19 mouse cellular contexts compared by ENCODE assay signal in genomic region chr2:102126076-102126475, GRCm38 (mm10).
DNase-seq lines count a peak whose midpoint lies in the region; ATAC-seq lines count a peak whose summit lies in the region.
"Had no signal": no experiment of that assay in that cellular context is flagged by ENCODE, and none has a peak within 500 bp of the region (broad histone marks: within the 10 kb centered on the region; RNA-seq: fewer than 3 reads in every experiment).

No protein-coding gene starts in this region.

- no peak overlapping the region for H3K9ac ChIP-seq in embryonic facial prominence, embryonic 15.5 days
- H3K9ac ChIP-seq in stomach, embryonic 15.5 days = no peak overlapping the region
- no peak overlapping the region for H3K9ac ChIP-seq in midbrain, embryonic 16.5 days (ENCODE audit: low read depth, low read length)
- H3K9ac ChIP-seq: heart, embryonic 13.5 days; hindbrain, embryonic 12.5 days had no signal

- no peaks in the 10 kb centered on the region for H3K9me3 ChIP-seq in embryonic facial prominence, embryonic 15.5 days (replicated peaks)
- H3K9me3 ChIP-seq in embryonic facial prominence, embryonic 10.5 days = no peaks in the 10 kb centered on the region
- no peaks in the 10 kb centered on the region for H3K9me3 ChIP-seq in stomach, embryonic 15.5 days
- no peaks in the 10 kb centered on the region for H3K9me3 ChIP-seq in midbrain, embryonic 16.5 days (replicated peaks; ENCODE audit: control insufficient read depth, low read length, poor library complexity, severe bottlenecking)
- H3K9me3 ChIP-seq: heart, embryonic 13.5 days; hindbrain, embryonic 12.5 days had no signal

- 85% methylated on average over 7 of the region's 7 CpGs for WGBS in embryonic facial prominence, embryonic 15.5 days
- WGBS in embryonic facial prominence, embryonic 10.5 days = 93% methylated on average over 7 of the region's 7 CpGs
- WGBS in stomach, embryonic 15.5 days = 86% methylated on average over 7 of the region's 7 CpGs
- 84% methylated on average over 7 of the region's 7 CpGs for WGBS in midbrain, embryonic 16.5 days

- H3K4me3 ChIP-seq in embryonic facial prominence, embryonic 15.5 days (replicated peaks) = no peak overlapping the region
- no peak overlapping the region for H3K4me3 ChIP-seq in embryonic facial prominence, embryonic 10.5 days
- no peak overlapping the region for H3K4me3 ChIP-seq in stomach, embryonic 15.5 days (replicated peaks)
- no peak overlapping the region for H3K4me3 ChIP-seq in midbrain, embryonic 16.5 days (ENCODE audit: low read depth, low read length)
- H3K4me3 ChIP-seq: gastrocnemius, adult 2 months; heart, embryonic 13.5 days; hindbrain, embryonic 12.5 days had no signal

- no peaks in the 10 kb centered on the region for H3K36me3 ChIP-seq in embryonic facial prominence, embryonic 15.5 days
- no peaks in the 10 kb centered on the region for H3K36me3 ChIP-seq in embryonic facial prominence, embryonic 10.5 days (replicated peaks)
- H3K36me3 ChIP-seq in stomach, embryonic 15.5 days = no peaks in the 10 kb centered on the region
- H3K36me3 ChIP-seq in midbrain, embryonic 16.5 days (ENCODE audit: control insufficient read depth, insufficient read depth, low read length) = no peaks in the 10 kb centered on the region
- H3K36me3 ChIP-seq: heart, embryonic 13.5 days; hindbrain, embryonic 12.5 days had no signal

- no peaks in the 10 kb centered on the region for H3K27me3 ChIP-seq in embryonic facial prominence, embryonic 15.5 days
- H3K27me3 ChIP-seq in embryonic facial prominence, embryonic 10.5 days (replicated peaks; ENCODE audit: low read depth, poor library complexity, severe bottlenecking) = no peaks in the 10 kb centered on the region
- H3K27me3 ChIP-seq in stomach, embryonic 15.5 days (replicated peaks) = no peaks in the 10 kb centered on the region
- H3K27me3 ChIP-seq in midbrain, embryonic 16.5 days (ENCODE audit: control insufficient read depth, insufficient read depth, low read depth, low read length) = no peaks in the 10 kb centered on the region
- H3K27me3 ChIP-seq: heart, embryonic 13.5 days; hindbrain, embryonic 12.5 days had no signal

- DNase-seq in adrenal gland, adult (ENCODE audit: inconsistent age in 2 of 2, low spot score in 1 of 2) = peak; percentile 53 to 74
- no peak for DNase-seq in adrenal gland, postnatal 4 days (ENCODE audit: low spot score in 2 of 2)
- DNase-seq in embryonic facial prominence, embryonic 10.5 days (ENCODE audit: low spot score) = no peak
- peak; percentile 75 for DNase-seq in Muller cell, postnatal 12 days (ENCODE audit: inconsistent ontology term)
- DNase-seq in lung, postnatal 10 days = no peak
- DNase-seq: cerebellum, adult 2 months; cerebellum, postnatal 10 days; gastrocnemius, adult 2 months; gastrocnemius, postnatal 36 days; heart, adult 11 months; heart, postnatal 36 days; kidney, adult 11 months had no signal

- 0 out of 2 replicates have a peak overlapping the region, but pooled peaks have one; percentile 22 for H3K27ac ChIP-seq in embryonic facial prominence, embryonic 15.5 days (replicated peaks)
- no peak overlapping the region for H3K27ac ChIP-seq in embryonic facial prominence, embryonic 10.5 days (replicated peaks)
- peak overlapping the region; percentile 77; the same call in 1 of the 2 replicates for H3K27ac ChIP-seq in stomach, embryonic 15.5 days
- no peak overlapping the region for H3K27ac ChIP-seq in midbrain, embryonic 16.5 days (ENCODE audit: low read length)
- H3K27ac ChIP-seq: heart, embryonic 13.5 days; hindbrain, embryonic 12.5 days; hindbrain, postnatal 0 days had no signal

- H3K4me1 ChIP-seq in embryonic facial prominence, embryonic 15.5 days = peaks cover 77% of the 10 kb centered on the region
- H3K4me1 ChIP-seq in embryonic facial prominence, embryonic 10.5 days = peaks cover 74% of the 10 kb centered on the region
- H3K4me1 ChIP-seq in stomach, embryonic 15.5 days = peaks cover 28% of the 10 kb centered on the region
- H3K4me1 ChIP-seq in midbrain, embryonic 16.5 days (ENCODE audit: control insufficient read depth, insufficient read depth, low read length) = peaks cover 20% of the 10 kb centered on the region

- H3K4me2 ChIP-seq in embryonic facial prominence, embryonic 15.5 days (replicated peaks) = no peak overlapping the region
- no peak overlapping the region for H3K4me2 ChIP-seq in stomach, embryonic 15.5 days
- H3K4me2 ChIP-seq in midbrain, embryonic 16.5 days (ENCODE audit: low read length) = no peak overlapping the region
- H3K4me2 ChIP-seq: heart, embryonic 13.5 days; hindbrain, embryonic 12.5 days had no signal

- ATAC-seq in embryonic facial prominence, embryonic 15.5 days (ENCODE audit: insufficient number of reproducible peaks, low FRiP score, low TSS enrichment, low read depth) = no peak
- no peak for ATAC-seq in stomach, embryonic 15.5 days (ENCODE audit: insufficient read depth, low FRiP score, low read depth)
- no peak for ATAC-seq in midbrain, embryonic 16.5 days
- ATAC-seq: forebrain, embryonic 16.5 days; hindbrain, postnatal 0 days had no signal

Comparison
In these comparisons a context has a peak if more than half of its experiments do, and no peak if none do; other contexts are left out.
1. DNase-seq: peak in adrenal gland, adult (2 of 2) and Muller cell, postnatal 12 days (single experiment); none in adrenal gland, postnatal 4 days (0 of 2), embryonic facial prominence, embryonic 10.5 days (single experiment) and lung, postnatal 10 days (single experiment).
2. H3K27ac ChIP-seq: peak in embryonic facial prominence, embryonic 15.5 days (single experiment) and stomach, embryonic 15.5 days (single experiment); none in embryonic facial prominence, embryonic 10.5 days (single experiment) and midbrain, embryonic 16.5 days (single experiment).